In genomic region chr14:99603257-99603656, GRCm38 (mm10) we compare ENCODE assay signal across 23 mouse cellular contexts.
DNase-seq lines count a peak whose midpoint lies in the region; ATAC-seq lines count a peak whose summit lies in the region.
"Had no signal": no experiment of that assay in that cellular context is flagged by ENCODE, and none has a peak within 500 bp of the region (broad histone marks: within the 10 kb centered on the region; RNA-seq: fewer than 3 reads in every experiment).

No protein-coding gene starts in this region.

- peak overlapping the region; percentile 29; the same call in 1 of the 2 replicates for H3K27ac ChIP-seq in lung, embryonic 15.5 days
- no peak overlapping the region for H3K27ac ChIP-seq in embryonic facial prominence, embryonic 11.5 days (replicated peaks; ENCODE audit: low read depth, low read length)
- 0 out of 2 replicates have a peak overlapping the region, but pooled peaks have one; percentile 3 for H3K27ac ChIP-seq in embryonic facial prominence, embryonic 14.5 days (replicated peaks; ENCODE audit: low read depth, low read length)
- peak overlapping the region; percentile 90; the same call in 1 of the 2 replicates for H3K27ac ChIP-seq in stomach, embryonic 16.5 days (ENCODE audit: low read length)
- H3K27ac ChIP-seq: embryonic facial prominence, embryonic 15.5 days; hindbrain, embryonic 10.5 days; hindbrain, postnatal 0 days; neural tube, embryonic 12.5 days had no signal

- peaks cover 21% of the 10 kb centered on the region; the same call in 1 of the 2 replicates for H3K4me1 ChIP-seq in lung, embryonic 15.5 days
- no peaks in the 10 kb centered on the region for H3K4me1 ChIP-seq in embryonic facial prominence, embryonic 11.5 days (ENCODE audit: control insufficient read depth, insufficient read depth, low read length)
- peaks cover 15% of the 10 kb centered on the region; the same call in 1 of the 2 replicates for H3K4me1 ChIP-seq in embryonic facial prominence, embryonic 14.5 days (ENCODE audit: control insufficient read depth, insufficient read depth, low read length)
- H3K4me1 ChIP-seq in stomach, embryonic 16.5 days (ENCODE audit: control insufficient read depth, insufficient read depth, low read length) = peaks cover 4% of the 10 kb centered on the region
- H3K4me1 ChIP-seq: embryonic facial prominence, embryonic 15.5 days; heart, embryonic 12.5 days; hindbrain, embryonic 10.5 days; neural tube, embryonic 12.5 days had no signal

- DNase-seq in lung, postnatal 14 days = no peak
- DNase-seq in embryonic facial prominence, embryonic 11.5 days (ENCODE audit: low spot score) = peak; percentile 18
- no peak for DNase-seq in embryonic facial prominence, embryonic 14.5 days (ENCODE audit: low spot score)
- DNase-seq in right cerebral cortex, adult 18-20 months = no peak
- DNase-seq in frontal cortex, postnatal 10 days (ENCODE audit: low spot score in 2 of 2) = no peak
- DNase-seq: adrenal gland, adult 8-10 months; cerebellum, adult 18-20 months; cerebellum, postnatal 14 days; gastrocnemius, postnatal 14 days; heart, adult 11 months; heart, postnatal 10 days; kidney, adult 9 months; kidney, postnatal 14 days; left cerebral cortex, postnatal 4 days; lung, postnatal 4 days had no signal

- H3K9me3 ChIP-seq in lung, embryonic 15.5 days = no peaks in the 10 kb centered on the region
- no peaks in the 10 kb centered on the region for H3K9me3 ChIP-seq in embryonic facial prominence, embryonic 11.5 days (replicated peaks; ENCODE audit: control insufficient read depth, low read length)
- H3K9me3 ChIP-seq in embryonic facial prominence, embryonic 14.5 days (ENCODE audit: control insufficient read depth, low read length) = no peaks in the 10 kb centered on the region
- no peaks in the 10 kb centered on the region for H3K9me3 ChIP-seq in stomach, embryonic 16.5 days (replicated peaks; ENCODE audit: control insufficient read depth, low read length)
- H3K9me3 ChIP-seq: embryonic facial prominence, embryonic 15.5 days; heart, embryonic 12.5 days; hindbrain, embryonic 10.5 days; neural tube, embryonic 12.5 days had no signal

- 48% methylated on average over 2 of the region's 2 CpGs for WGBS in lung, embryonic 15.5 days
- WGBS in embryonic facial prominence, embryonic 11.5 days = 51% methylated on average over 2 of the region's 2 CpGs
- 44% methylated on average over 2 of the region's 2 CpGs for WGBS in embryonic facial prominence, embryonic 14.5 days
- WGBS in stomach, embryonic 16.5 days = 69% methylated on average over 2 of the region's 2 CpGs

- no peak overlapping the region for H3K4me2 ChIP-seq in lung, embryonic 15.5 days
- H3K4me2 ChIP-seq in embryonic facial prominence, embryonic 11.5 days (ENCODE audit: low read depth, low read length) = no peak overlapping the region
- H3K4me2 ChIP-seq in embryonic facial prominence, embryonic 14.5 days (ENCODE audit: low read depth, low read length) = no peak overlapping the region
- H3K4me2 ChIP-seq in stomach, embryonic 16.5 days (ENCODE audit: low read depth, low read length) = no peak overlapping the region
- H3K4me2 ChIP-seq: embryonic facial prominence, embryonic 15.5 days; heart, embryonic 12.5 days; neural tube, embryonic 12.5 days had no signal

- H3K27me3 ChIP-seq in lung, embryonic 15.5 days = no peaks in the 10 kb centered on the region
- H3K27me3 ChIP-seq in embryonic facial prominence, embryonic 11.5 days (ENCODE audit: control insufficient read depth, insufficient read depth, low read length) = no peaks in the 10 kb centered on the region
- no peaks in the 10 kb centered on the region for H3K27me3 ChIP-seq in embryonic facial prominence, embryonic 14.5 days (replicated peaks; ENCODE audit: control insufficient read depth, insufficient read depth, low read length)
- H3K27me3 ChIP-seq in stomach, embryonic 16.5 days (ENCODE audit: control insufficient read depth, insufficient read depth, low read length) = no peaks in the 10 kb centered on the region
- H3K27me3 ChIP-seq: embryonic facial prominence, embryonic 15.5 days; heart, embryonic 12.5 days; neural tube, embryonic 12.5 days had no signal

- no peak overlapping the region for H3K4me3 ChIP-seq in lung, embryonic 15.5 days
- H3K4me3 ChIP-seq in embryonic facial prominence, embryonic 11.5 days (ENCODE audit: low read depth, low read length) = no peak overlapping the region
- H3K4me3 ChIP-seq in embryonic facial prominence, embryonic 14.5 days (ENCODE audit: low read depth, low read length) = no peak overlapping the region
- H3K4me3 ChIP-seq in stomach, embryonic 16.5 days (replicated peaks; ENCODE audit: low read length) = no peak overlapping the region
- H3K4me3 ChIP-seq: embryonic facial prominence, embryonic 15.5 days; heart, embryonic 12.5 days; hindbrain, embryonic 10.5 days; neural tube, embryonic 12.5 days had no signal

- ATAC-seq in lung, embryonic 15.5 days (ENCODE audit: borderline replicate concordance, extremely low read depth, low FRiP score, low TSS enrichment) = no peak
- no peak for ATAC-seq in embryonic facial prominence, embryonic 11.5 days (replicated peaks; ENCODE audit: insufficient number of reproducible peaks, low FRiP score, low TSS enrichment, low read depth)
- ATAC-seq in embryonic facial prominence, embryonic 14.5 days (ENCODE audit: low read depth) = no peak
- no peak for ATAC-seq in stomach, embryonic 16.5 days (ENCODE audit: insufficient read depth, low FRiP score)
- ATAC-seq: hindbrain, postnatal 0 days; intestine, embryonic 16.5 days had no signal

- no peaks in the 10 kb centered on the region for H3K36me3 ChIP-seq in lung, embryonic 15.5 days
- H3K36me3 ChIP-seq in embryonic facial prominence, embryonic 11.5 days (replicated peaks; ENCODE audit: control insufficient read depth, insufficient read depth, low read depth, low read length) = no peaks in the 10 kb centered on the region
- no peaks in the 10 kb centered on the region for H3K36me3 ChIP-seq in embryonic facial prominence, embryonic 14.5 days (ENCODE audit: control insufficient read depth, insufficient read depth, low read length)
- no peaks in the 10 kb centered on the region for H3K36me3 ChIP-seq in stomach, embryonic 16.5 days (ENCODE audit: control insufficient read depth, insufficient read depth, low read length)
- H3K36me3 ChIP-seq: embryonic facial prominence, embryonic 15.5 days; heart, embryonic 12.5 days; hindbrain, embryonic 10.5 days; neural tube, embryonic 12.5 days had no signal

- no peak overlapping the region for H3K9ac ChIP-seq in lung, embryonic 15.5 days
- H3K9ac ChIP-seq in embryonic facial prominence, embryonic 11.5 days (replicated peaks; ENCODE audit: low read length) = no peak overlapping the region
- H3K9ac ChIP-seq in embryonic facial prominence, embryonic 14.5 days (ENCODE audit: low read depth, low read length) = no peak overlapping the region
- H3K9ac ChIP-seq in stomach, embryonic 16.5 days (ENCODE audit: low read length) = no peak overlapping the region
- H3K9ac ChIP-seq: embryonic facial prominence, embryonic 15.5 days; heart, embryonic 12.5 days; neural tube, embryonic 12.5 days had no signal
